Mouse (Mus musculus): ENCODE measurements around the gene Rac1.

The Rac1 gene

DNA sequence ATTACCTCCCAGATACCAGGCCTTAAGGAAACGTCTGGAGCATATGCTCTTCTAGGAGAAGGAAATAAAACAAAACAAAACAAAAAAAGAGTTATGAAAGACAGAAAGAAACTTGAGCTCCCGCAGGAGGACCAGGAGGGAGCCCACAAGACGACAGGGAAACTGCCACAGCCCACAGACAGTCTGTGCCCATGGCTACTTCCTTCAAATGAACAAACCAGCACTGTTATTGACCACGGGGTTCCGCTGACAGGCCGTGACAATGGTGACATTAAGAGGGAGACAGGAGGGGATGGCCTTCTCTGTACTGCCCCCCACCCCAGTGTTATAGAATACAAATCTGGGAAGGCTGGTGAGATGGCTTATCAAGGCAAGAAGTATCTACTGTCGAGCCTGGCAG is 2.9 kb upstream of the Rac1 start:
- in situ Hi-C loops (cut with MboI; ENCODE audit: low pct_unique_long_range_greater_than_20kb in 1 of 2, low sequenced_read_pairs in 2 of 2, unreplicated experiment in 1 of 2), result no loop called here

DNA sequence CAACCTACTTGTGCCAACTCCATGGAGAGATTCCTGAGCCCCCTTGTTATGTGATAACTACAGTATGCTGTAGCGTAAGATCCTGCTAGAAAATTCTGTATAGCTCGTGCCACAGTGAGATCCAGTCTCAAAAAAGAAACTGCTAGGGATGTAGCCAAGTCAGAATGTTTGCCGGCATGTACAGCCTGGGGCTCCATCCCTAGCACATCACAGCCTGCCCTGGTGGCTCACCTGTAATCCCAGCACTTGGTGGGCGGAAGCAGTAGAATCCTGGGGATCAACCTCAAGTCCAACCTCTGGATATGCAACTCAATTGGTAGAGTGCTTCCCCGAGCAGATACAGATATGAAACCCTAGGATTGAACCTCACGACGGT is 460 bp upstream of the Rac1 start:
- in situ Hi-C loops (cut with MboI; ENCODE audit: low pct_unique_long_range_greater_than_20kb in 1 of 2, low sequenced_read_pairs in 2 of 2, unreplicated experiment in 1 of 2), result no loop called here

DNA sequence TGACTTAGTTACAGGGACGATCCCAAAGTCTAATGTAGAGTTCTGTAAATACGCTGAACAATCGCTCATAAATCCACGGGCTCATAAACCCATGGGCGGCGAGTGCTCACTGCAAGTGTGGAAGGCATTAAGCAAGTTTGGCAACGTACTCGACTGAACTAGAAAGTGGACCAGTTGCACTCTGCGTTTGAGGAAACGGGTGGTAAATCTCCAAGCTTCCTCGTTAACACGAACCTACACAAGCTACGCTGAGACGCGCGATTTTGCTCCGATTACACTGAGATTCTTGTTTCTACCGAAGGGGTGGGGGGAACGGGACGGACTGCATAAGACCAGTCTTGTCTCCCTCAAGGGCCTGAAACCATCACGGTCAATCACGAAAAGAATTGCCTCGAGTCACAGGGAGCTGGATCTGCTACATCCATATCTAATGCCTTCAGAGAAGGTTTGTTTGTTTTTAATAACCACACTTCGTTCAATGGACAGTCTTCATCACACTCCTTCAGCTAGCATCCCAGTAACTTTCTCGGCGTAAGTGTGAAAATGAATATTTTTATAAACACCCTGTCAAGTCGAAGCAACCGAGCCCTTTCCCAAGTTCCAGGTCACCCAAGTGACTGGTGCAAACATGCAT is 1.0 kb downstream of the Rac1 start:
- in situ Hi-C loops (cut with MboI; ENCODE audit: low pct_unique_long_range_greater_than_20kb in 1 of 2, low sequenced_read_pairs in 2 of 2, unreplicated experiment in 1 of 2), result no loop called here

DNA sequence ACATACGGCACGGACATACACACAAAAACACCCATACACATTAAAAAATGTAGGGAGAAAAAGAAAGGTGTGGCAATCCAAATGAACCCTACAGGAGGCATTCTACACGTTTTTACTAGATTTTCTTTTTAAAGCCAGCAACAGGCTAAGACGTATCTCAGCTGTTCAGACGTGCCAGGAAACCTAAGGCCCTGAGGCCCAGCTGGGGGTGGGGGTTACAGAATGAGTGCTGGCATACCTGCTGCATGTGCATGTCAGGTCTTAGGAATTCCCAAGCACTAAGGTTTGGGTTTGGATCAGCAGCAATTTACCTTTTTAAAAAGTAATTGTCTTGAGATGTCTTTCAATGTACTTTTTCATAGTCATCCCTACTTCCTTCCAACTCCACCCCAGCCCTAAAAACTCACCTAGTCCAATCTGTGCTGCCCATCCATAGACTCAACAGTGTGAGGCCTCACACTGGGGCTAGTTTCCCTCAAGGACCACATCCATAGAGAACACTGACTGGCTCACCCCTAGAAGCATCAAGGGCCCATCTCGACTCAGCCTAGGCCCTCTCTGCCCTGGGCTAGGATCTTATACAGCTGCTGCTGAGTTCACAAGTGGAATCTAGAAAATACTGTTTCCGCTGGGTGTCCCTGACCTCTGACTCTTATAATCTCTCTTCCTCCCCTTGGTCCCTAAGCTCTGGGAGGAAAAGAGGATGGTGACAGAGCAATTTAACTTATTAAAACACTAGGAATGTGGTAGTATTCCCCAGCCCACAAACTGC is 2.2 kb downstream of the Rac1 start:
- in situ Hi-C loops (cut with MboI; ENCODE audit: low pct_unique_long_range_greater_than_20kb in 1 of 2, low sequenced_read_pairs in 2 of 2, unreplicated experiment in 1 of 2), result no loop called here

DNA sequence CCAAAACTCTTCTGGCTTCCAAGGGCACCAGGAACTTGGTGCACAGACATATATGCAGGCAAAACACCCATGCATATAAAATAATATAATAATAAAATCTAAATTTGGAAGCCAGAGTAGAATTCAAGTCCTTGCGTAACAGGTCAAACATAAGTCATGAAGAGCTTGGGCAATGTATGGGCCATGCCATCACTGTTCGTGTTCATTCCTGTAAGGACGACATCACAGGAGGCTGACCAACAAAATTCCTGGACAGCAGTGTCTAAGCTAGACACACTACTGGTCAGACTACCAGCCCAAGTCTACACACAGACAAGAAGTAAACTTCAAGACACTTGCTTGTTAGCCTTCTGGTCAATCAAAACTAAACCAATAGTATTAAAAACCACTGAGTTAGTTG is 5.0 kb downstream of the Rac1 start:
- in situ Hi-C loops (cut with MboI; ENCODE audit: low pct_unique_long_range_greater_than_20kb in 1 of 2, low sequenced_read_pairs in 2 of 2, unreplicated experiment in 1 of 2), result no loop called here

DNA sequence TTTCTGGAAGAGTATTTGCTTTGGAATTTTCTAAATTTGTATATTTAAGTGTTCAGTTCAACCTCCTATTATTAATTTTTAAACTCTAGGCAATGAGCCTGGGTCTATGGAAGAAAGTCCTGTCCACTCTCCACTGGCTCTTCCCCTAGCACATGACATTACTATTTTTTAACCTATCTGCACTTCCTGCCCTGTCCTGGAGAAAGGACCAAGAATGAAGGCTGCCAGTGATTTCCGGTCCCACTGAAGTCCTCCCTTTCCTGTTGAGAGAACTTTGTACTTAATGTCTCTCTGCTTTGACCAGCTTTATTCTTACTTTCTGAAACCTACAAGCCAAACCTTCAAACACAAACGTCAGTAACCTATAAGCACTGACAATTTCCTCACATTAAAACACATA is 7.4 kb downstream of the Rac1 start:
- in situ Hi-C loops (cut with MboI; ENCODE audit: low pct_unique_long_range_greater_than_20kb in 1 of 2, low sequenced_read_pairs in 2 of 2, unreplicated experiment in 1 of 2), result no loop called here

DNA sequence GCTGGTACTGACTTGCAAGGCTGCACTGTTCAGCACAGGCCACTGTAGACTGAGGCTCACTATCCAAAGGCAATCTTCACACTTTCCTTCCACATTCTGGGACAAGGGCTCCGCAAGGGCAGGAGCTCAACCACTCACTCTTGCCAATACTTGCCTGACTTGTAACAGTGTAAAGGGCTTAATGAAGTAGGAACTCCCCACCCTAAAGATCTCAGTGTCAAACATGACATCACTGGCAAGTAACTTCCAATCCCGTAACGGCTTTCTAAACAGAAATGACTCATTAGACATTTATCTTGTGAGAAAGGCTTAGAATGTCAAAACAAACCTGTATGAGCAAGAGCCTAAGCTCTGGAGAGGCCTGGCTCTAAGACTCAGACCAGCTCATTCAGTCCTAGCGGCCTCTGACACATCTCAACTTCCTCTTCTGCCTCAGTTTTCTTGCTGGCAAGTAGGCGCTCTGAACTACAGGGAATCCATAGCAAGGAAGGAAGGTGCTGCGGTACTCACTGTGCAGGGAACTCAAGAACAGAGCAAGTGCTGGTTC is 9.7 kb downstream of the Rac1 start:
- in situ Hi-C loops (cut with MboI; ENCODE audit: low pct_unique_long_range_greater_than_20kb in 1 of 2, low sequenced_read_pairs in 2 of 2, unreplicated experiment in 1 of 2), result no loop called here

DNA sequence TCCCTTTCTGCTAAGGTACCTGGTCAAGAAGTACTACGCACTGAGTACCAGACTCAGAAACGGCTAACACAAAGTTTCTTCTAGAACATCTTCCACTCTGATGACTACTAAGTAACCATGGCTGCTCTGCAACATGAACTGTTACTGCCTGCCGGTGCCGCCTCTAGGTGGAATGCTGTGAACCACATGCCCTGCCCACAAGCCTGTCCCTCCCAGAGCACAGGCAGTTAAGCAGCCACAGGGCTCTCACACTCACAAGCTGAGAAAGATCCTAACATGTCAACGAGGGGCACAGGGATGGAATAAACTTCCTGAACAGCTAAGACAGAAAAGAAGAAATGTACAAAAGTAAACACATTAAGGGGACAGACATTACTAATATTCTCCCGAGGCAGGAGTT is 10.4 kb downstream of the Rac1 start:
- in situ Hi-C loops (cut with MboI; ENCODE audit: low pct_unique_long_range_greater_than_20kb in 1 of 2, low sequenced_read_pairs in 2 of 2, unreplicated experiment in 1 of 2), result no loop called here

DNA sequence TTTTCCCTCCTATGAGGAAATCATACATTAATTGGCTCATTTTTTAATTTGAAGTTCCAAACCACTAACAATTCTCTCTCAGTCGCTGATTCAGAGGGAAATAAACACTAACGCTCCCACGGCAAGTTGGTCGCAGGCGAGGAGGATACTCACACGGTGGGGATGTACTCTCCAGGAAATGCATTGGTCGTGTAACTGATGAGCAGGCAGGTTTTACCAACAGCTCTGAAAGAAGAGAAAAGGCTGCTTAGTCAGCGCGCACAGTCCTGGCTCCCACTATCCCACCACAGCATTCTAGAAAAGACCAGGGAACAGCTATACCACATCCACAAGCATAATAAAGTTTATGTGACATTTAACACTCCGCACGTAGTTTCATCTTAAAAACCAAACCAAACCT is 10.8 kb downstream of the Rac1 start:
- in situ Hi-C loops (cut with MboI; ENCODE audit: low pct_unique_long_range_greater_than_20kb in 1 of 2, low sequenced_read_pairs in 2 of 2, unreplicated experiment in 1 of 2), result no loop called here

DNA sequence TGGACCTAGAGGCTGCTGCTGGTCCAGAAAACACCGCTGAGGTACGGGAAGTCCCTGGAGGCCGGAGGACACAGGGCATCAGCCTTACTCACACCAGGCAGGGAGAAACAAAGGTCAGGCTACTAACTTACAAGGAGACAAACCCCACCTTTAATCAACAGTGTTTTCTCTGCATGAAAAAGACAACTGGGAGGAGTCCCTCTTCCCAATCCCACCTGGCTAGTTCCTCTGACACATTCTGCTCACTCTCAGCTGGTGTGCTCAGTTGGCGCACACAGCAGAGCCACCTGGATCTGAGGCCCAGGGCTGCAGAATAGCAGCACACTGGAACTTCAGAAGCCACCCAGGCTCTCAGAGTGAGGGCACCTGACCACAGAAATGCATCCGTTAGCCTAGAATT is 13.0 kb downstream of the Rac1 start:
- in situ Hi-C loops (cut with MboI; ENCODE audit: low pct_unique_long_range_greater_than_20kb in 1 of 2, low sequenced_read_pairs in 2 of 2, unreplicated experiment in 1 of 2), result no loop called here

DNA sequence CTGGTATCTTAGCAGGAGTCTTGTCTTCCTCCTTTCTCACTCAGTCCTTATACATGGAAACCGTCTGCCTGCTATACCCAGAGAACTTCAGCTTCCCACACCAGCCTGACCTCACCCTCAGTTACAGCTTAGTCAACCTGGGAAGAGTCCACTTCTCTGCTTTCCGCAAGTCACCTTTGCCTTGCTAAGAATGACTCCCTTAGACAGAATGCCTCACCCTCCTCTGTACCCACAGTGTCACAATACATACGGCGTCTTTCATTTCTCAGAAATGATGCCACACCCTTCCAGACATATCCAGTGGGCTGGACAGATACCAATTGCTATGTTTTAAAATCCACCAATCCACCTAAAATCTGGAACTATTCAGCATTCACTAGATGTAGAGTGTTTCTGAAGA is 15.5 kb downstream of the Rac1 start:
- in situ Hi-C loops (cut with MboI; ENCODE audit: low pct_unique_long_range_greater_than_20kb in 1 of 2, low sequenced_read_pairs in 2 of 2, unreplicated experiment in 1 of 2), result no loop called here

DNA sequence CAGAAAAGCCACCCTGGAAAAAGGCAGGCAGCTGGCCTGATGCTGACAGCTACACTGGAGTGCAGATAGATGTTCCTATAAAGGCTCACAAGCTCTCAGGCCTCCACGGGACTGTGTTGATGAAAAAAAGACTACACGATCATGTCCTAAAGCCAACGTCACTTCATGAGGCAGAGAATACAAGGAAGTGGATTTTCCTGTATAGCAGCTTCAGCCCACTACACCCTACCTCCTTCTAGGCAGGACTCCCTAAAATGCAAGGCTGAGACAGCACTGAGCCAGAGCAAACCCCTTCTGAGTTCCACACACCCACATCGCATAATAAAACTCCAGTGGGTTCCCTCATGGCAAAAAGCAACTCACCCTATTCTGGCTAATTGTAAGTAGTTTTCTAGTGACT is 16.3 kb downstream of the Rac1 start:
- in situ Hi-C loops (cut with MboI; ENCODE audit: low pct_unique_long_range_greater_than_20kb in 1 of 2, low sequenced_read_pairs in 2 of 2, unreplicated experiment in 1 of 2), result no loop called here

DNA sequence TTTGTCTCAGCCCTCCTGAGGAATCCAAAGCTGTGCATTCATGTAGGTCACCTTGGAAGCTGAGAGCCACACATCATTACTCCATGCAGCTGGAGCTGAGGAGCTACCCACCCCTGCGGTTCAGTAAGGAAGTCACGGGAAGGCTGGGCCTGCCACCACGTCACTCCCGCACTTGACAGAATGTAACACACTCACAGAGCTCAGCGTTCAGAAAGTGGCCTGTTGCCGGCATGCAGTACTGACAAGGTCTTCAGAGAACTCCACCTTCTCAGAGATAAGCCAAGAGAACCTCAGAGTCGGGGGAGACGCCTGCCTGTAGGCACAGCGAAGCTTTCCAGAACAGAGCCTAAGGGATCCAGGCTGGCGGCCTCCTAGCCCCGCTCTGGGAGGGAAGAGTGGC is 18.1 kb downstream of the Rac1 start:
- in situ Hi-C loops (cut with MboI; ENCODE audit: low pct_unique_long_range_greater_than_20kb in 1 of 2, low sequenced_read_pairs in 2 of 2, unreplicated experiment in 1 of 2), result no loop called here

DNA sequence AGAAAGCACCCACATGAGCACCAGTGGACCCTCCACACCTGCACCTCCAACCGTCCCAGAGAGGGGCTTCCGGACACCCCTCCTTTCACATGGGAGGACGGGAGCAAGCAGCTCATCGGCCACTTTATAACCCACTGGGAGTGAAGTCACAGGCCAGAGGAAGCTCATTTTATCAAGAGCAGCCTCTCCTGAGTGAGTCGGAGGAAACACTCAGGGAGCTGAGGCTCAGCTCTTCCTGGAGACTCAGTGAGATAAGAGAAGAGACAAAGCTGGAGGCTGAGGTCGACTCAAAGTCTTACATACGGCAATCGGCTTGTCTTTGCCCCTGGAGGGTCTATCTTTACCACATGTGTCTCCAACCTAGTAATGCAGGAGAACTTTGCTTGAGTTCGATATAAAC is 18.5 kb downstream of the Rac1 start:
- in situ Hi-C loops (cut with MboI; ENCODE audit: low pct_unique_long_range_greater_than_20kb in 1 of 2, low sequenced_read_pairs in 2 of 2, unreplicated experiment in 1 of 2), result no loop called here

DNA sequence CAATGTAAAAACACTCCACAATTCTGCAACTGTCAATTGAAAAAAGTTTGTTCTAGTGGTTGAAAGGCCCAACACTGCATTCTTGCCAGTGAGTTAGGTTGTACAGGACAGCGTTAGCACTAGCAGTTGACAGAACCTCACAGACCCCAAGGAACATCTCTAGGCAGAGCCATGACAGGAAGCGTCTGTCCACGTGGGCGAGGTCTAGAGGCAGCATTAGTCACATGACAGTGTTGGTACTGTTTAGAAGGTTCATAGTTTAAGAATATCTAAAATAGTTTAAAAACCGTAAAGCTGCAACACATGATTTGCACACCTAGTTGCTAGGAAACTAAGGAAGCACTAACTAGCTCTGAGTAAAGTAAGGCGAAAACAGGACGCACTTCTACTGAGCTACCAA is 22.3 kb downstream of the Rac1 start:
- in situ Hi-C loops (cut with MboI; ENCODE audit: low pct_unique_long_range_greater_than_20kb in 1 of 2, low sequenced_read_pairs in 2 of 2, unreplicated experiment in 1 of 2), result no loop called here

DNA sequence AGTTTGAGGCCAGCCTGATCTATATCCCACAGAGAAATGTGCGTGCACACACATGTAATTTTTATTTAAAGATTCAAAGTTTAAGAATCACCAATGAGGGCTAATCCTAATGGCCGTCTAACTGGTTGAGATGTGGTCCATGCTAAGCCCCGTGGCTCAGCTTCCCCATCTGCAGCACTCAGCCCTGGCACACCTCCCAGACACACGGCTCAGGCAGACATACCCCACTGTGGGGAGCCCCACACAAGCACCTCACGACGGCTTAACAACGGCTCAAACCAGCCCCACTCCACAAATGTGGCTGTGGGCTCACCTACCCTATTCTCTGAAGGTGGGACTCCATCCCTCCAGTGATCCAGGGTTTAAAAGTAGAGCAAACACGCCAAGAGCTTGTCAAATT is 22.8 kb downstream of the Rac1 start:
- in situ Hi-C loops (cut with MboI; ENCODE audit: low pct_unique_long_range_greater_than_20kb in 1 of 2, low sequenced_read_pairs in 2 of 2, unreplicated experiment in 1 of 2), result no loop called here

DNA sequence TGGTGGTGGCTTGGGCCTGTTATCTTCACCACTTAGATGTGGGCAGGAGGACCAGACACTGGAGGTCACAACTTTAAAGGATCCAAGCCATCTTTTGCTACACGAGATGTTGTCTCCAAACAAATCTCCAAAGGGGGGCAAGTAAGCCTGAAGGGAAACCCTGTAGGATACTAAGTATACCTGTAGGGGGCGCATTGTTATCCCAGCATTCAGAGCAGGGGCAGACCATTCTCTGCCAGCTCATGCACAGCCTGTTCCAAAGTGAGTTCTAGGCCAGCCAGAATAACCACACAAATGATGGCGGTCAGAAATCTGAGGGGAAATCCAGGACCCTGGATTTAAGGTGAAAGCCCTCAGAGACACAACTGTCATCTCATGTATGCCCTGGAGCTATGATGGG is 23.4 kb downstream of the Rac1 start:
- in situ Hi-C loops (cut with MboI; ENCODE audit: low pct_unique_long_range_greater_than_20kb in 1 of 2, low sequenced_read_pairs in 2 of 2, unreplicated experiment in 1 of 2), result no loop called here

DNA sequence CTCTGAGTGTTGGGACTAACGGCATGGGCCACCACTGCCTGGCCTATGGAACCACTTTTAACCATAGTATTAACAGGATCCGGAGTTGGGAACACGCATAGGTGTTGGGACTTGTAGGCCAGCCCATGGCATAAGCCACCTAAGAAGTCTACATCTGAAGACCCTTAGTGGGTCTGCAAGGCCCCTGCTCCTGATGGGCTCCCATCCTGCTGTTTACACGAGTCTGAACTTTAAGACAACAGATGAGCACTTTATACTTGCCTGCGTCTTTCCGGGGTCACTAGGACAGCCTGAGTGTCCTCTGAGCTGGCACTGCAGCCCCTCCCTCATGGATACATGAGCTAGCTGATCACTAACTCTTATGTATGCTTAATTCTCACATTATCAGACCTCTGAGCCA is 24.1 kb downstream of the Rac1 start:
- in situ Hi-C loops (cut with MboI; ENCODE audit: low pct_unique_long_range_greater_than_20kb in 1 of 2, low sequenced_read_pairs in 2 of 2, unreplicated experiment in 1 of 2), result no loop called here

DNA sequence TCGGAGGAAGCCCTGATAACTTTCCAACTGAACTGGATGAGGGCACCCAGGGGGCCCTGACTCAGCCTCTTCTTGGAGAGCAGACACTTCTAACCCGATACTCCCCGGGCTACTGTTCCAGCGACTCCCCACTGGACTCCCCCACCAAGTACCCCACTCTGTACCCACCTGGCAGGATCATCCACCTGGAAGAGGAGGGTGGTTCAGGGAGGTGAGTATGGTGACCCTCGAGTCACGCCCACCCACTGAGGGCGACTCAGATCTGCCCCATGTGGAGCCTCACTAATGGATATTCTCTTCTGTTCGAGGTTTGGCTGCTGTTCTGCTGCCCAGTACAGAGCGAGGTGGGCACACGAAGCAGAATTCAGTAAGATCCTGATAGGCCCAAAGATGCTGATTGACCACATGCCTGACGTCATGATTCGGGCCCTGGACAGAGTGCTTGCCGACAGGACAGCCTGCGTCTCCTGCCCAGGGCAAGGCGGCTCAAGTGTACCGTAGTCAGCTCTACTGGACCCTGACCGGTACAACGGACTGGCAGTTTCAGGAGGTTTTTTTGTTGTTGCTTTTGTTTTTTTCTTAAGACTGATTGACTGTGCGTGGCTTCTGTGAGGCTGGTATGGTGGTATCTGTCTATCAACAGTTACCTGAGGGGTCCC is 24.8 kb downstream of the Rac1 start:
- in situ Hi-C loops (cut with MboI; ENCODE audit: low pct_unique_long_range_greater_than_20kb in 1 of 2, low sequenced_read_pairs in 2 of 2, unreplicated experiment in 1 of 2), result no loop called here

DNA sequence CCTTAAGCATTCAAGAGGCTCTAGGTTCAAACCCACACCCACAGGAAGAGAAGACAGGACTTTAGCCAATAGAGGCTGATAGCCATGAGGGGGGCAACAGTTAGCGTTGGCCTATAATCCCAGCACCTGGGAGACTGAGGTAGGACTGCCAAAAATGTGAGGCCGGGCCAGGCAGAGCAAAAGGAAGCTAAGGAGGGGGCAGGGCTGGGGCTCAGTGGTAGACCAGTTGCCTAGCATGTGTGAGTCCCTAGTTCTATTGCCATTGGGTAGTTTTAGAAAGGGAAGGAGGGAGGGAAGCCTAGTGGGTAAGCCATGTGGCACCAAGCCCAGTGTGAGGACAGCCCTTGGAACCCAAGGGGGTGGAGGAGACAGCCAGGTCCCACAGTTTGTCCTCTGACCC is 26.2 kb downstream of the Rac1 start:
- in situ Hi-C loops (cut with MboI; ENCODE audit: low pct_unique_long_range_greater_than_20kb in 1 of 2, low sequenced_read_pairs in 2 of 2, unreplicated experiment in 1 of 2), result no loop called here

Measured in mouse embryonic stem cell (cell line).